Mouse (Mus musculus) heart, postnatal 0 days (tissue): ENCODE results near the gene Gpatch2. TPM values are rescaled to one million over a fixed set of nuclear protein-coding genes. Genes with fewer than 3 reads are reported as not detected.
A peak's percentile ranks its signal among the peaks of the same experiment; 100 is the strongest.

Source experiments
- ATAC-seq: fragments of 200-750 bp; cut with Nextera tagmentation; 2 replicates; pipeline ENCODE4 v1.8.0; 2017; ENCODE audit warnings: low read depth, moderate number of reproducible peaks, moderate library complexity; ENCODE audit not compliant: insufficient read depth
- DNase-seq: peaks from one replicate; pipeline ENCODE4 v3.0.0-alpha.2; 2016; ENCODE audit warnings: low spot score
- H3K27ac ChIP-seq: fragments of 300-500 bp; sonication (generic); 2 replicates; pipeline ENCODE4 v1.5.1; 2014; ENCODE audit warnings: low read depth, mild to moderate bottlenecking
- H3K27me3 ChIP-seq: fragments of 300-500 bp; sonication (generic); 2 replicates; pipeline ENCODE4 v1.6.1; 2014; ENCODE audit warnings: low read length, mixed read lengths; ENCODE audit not compliant: control insufficient read depth, insufficient read depth
- H3K36me3 ChIP-seq: fragments of 300-500 bp; sonication (generic); replicated peaks from 2 replicates; pipeline ENCODE4 v1.6.1; 2014; ENCODE audit warnings: low read length, mixed read lengths; ENCODE audit not compliant: control insufficient read depth, insufficient read depth
- H3K4me1 ChIP-seq: fragments of 300-500 bp; sonication (generic); 2 replicates; pipeline ENCODE4 v1.6.1; 2014; ENCODE audit warnings: antibody characterized with exemption; ENCODE audit not compliant: control insufficient read depth, insufficient read depth
- H3K4me2 ChIP-seq: fragments of 300-500 bp; sonication (generic); 2 replicates; pipeline ENCODE4 v1.6.1; 2014; ENCODE audit warnings: low read depth, mild to moderate bottlenecking, low read length, moderate library complexity
- H3K4me3 ChIP-seq: fragments of 300-500 bp; sonication (generic); 2 replicates; pipeline ENCODE4 v1.5.1; 2014; ENCODE audit warnings: low read depth, low read length
- H3K9ac ChIP-seq: fragments of 300-500 bp; sonication (generic); replicated peaks from 2 replicates; pipeline ENCODE4 v1.6.1; 2014; ENCODE audit warnings: low read depth, low read length, mixed read lengths
- H3K9me3 ChIP-seq: fragments of 300-500 bp; sonication (generic); replicated peaks from 2 replicates; pipeline ENCODE4 v1.6.1; 2016; ENCODE audit warnings: low read length; ENCODE audit not compliant: control insufficient read depth
- CTCF ChIP-seq: IDR thresholded peaks from 2 replicates; pipeline ENCODE4 v1.5.1; 2016; ENCODE audit warnings: antibody characterized with exemption, control low read depth, low read depth
- EP300 ChIP-seq: IDR thresholded peaks from 2 replicates; pipeline ENCODE4 v1.6.1; 2016; ENCODE audit warnings: antibody characterized with exemption, low read depth
- WGBS: fragments of 180-500 bp; shearing (Covaris S2); extraction: QIAGEN DNeasy Blood & Tissue Kit; methylation state at CpG from one replicate; pipeline ENCODE4 v1.1.7; 2014; 5-methylcytosine and 5-hydroxymethylcytosine counted together
- polyA plus RNA-seq: library from polyadenylated mRNA; unstranded; fragments of >200 nt; fragmentation: Nextera tagmentation; extraction: Ambion mirVana; gene quantifications from 2 replicates; pipeline ENCODE4 v1.2.1, GENCODE M21; 2015
- total RNA-seq: library from RNA; depleted of rRNA; stranded (reverse); fragments of >200 nt; gene quantifications from 2 replicates; pipeline ENCODE4 v1.2.3, GENCODE M21; 2014; ENCODE audit warnings: low replicate concordance

Gpatch2 gene
- total and polyA plus RNA-seq, 2 experiments from 2014 or later = 7.4 to 9.2 TPM

DNA sequence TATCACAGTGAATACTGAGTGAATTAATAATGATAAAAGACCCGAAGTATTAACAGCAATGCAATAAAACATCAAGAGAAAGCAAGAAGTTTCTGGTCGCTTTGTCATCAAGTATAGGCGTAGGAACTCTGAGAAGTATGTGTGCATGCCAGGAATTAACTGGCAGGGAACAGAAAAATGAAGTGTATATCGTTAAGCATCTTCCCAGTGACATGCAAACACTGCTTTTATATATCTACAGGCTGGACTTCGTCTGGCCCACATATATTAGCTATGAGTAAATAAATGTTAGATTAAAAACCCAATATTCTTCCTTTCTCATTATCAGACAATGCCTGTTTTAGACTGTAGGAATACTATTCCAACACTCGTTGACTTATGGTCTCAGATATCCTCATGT, 9.8 kb upstream of the Gpatch2 start:
- TF ChIP-seq EP300 (no peak), CTCF (no peak)
- ATAC-seq (no peak), DNase-seq (no peak)
- H3K27me3 ChIP-seq = no peaks in the 10 kb centered on the region
- no peak overlapping the region for H3K9ac ChIP-seq
- no peaks in the 10 kb centered on the region for H3K36me3 ChIP-seq
- H3K4me3 ChIP-seq = no peak overlapping the region
- no peak overlapping the region for H3K4me2 ChIP-seq
- H3K4me1 ChIP-seq = no peaks in the 10 kb centered on the region
- H3K27ac ChIP-seq = no peak overlapping the region
- no peaks in the 10 kb centered on the region for H3K9me3 ChIP-seq
- WGBS = 64% methylated on average over 6 of the region's 6 CpGs

DNA sequence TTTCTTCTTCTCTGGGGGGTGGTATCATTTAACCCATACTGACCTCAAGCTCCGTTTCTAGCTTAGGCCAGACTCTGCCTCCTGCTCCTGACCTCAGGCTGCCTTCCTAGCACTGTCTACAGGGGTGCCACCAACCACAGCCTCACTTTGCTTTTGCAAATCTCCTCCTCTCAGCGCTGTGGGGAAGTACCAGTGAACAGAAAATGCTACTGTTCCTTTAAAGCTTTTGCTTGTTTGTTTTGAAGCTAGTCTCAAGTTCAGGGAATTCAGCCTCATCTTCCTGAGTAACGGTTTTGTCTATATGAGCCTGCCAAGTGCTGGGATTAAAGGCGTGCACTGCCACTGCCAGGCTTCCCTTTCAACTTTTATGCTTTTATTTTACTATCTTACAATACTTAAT, 5.8 kb upstream of the Gpatch2 start:
- WGBS = 54% methylated on average over 4 of the region's 4 CpGs
- Histone ChIP-seq H3K27me3 (no peaks in the 10 kb centered on the region), H3K9ac (no peak overlapping the region), H3K36me3 (no peaks in the 10 kb centered on the region), H3K9me3 (no peaks in the 10 kb centered on the region), H3K4me3 (no peak overlapping the region), H3K27ac (no peak overlapping the region), H3K4me1 (no peaks in the 10 kb centered on the region), H3K4me2 (no peak overlapping the region)
- no peak for DNase-seq
- TF ChIP-seq EP300 (no peak), CTCF (no peak)
- ATAC-seq = no peak

DNA sequence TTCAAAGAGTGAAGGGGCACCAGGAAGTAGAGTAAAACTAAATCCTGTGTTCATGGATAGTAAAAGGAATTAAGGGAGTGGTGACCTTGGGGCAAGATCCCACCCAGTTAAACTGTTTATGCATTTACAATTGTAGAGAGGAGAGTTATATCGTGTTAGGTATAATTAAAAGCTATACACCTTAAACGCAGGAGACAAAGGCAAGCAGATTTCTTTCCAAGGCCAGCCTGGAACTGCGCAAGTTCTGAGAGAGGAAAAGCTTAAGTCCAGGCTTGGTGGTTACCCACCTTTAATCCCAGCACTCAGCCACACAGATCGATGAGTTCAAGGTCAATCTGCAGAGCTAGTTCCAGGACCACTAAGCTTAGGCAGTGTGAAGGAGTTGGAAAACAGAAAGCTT, 4.6 kb upstream of the Gpatch2 start:
- H3K4me2 ChIP-seq = no peak overlapping the region
- TF ChIP-seq CTCF (no peak), EP300 (no peak)
- no peak overlapping the region for H3K9ac ChIP-seq
- 82% methylated on average over 4 of the region's 4 CpGs for WGBS
- H3K4me1 ChIP-seq = no peaks in the 10 kb centered on the region
- no peaks in the 10 kb centered on the region for H3K27me3 ChIP-seq
- H3K4me3 ChIP-seq = no peak overlapping the region
- ATAC-seq (no peak), DNase-seq (no peak)
- H3K9me3 ChIP-seq = no peaks in the 10 kb centered on the region
- no peaks in the 10 kb centered on the region for H3K36me3 ChIP-seq
- no peak overlapping the region for H3K27ac ChIP-seq

DNA sequence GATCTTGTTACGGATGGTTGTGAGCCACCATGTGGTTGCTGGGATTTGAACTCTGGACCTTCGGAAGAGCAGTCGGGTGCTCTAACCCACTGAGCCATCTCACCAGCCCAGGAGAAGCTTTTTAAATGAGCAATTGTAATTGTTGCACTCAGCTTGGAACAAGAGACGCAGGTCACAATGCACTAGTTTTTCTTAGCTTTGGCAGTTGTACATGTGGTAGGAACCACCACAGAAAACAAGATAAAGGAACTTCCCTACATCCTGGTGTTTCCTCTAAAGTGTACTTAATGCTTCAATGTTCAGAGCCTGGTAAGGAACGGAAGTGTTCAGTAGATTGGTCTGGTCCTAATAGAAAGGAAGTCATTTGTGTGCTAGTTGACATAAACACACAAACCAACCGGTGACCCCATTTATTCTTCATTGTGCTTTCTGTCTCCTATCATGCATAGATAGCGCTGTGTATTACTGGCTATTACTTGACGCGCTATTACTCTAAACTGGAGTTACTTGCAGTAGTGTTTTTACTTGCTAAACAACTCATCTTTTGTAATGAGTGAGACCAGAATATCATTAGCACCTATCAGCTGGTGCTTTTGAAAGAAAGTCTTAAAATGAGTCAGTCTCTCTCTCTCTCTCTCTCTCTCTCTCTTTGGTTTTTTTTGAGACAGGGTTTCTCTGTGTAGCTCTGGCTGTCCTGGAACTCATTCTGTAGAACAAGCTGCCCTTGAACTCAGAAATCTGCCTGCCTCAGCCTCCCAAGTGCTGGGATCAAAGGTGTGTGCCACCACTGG, 1.5 kb downstream of the Gpatch2 start:
- Histone ChIP-seq H3K9ac (no peak overlapping the region), H3K27me3 (no peaks in the 10 kb centered on the region), H3K4me3 (no peak overlapping the region), H3K4me1 (no peaks in the 10 kb centered on the region), H3K36me3 (no peaks in the 10 kb centered on the region), H3K27ac (no peak overlapping the region), H3K4me2 (no peak overlapping the region), H3K9me3 (no peaks in the 10 kb centered on the region)
- ATAC-seq (no peak), DNase-seq (peak; percentile 5)
- TF ChIP-seq CTCF = no peak
- TF ChIP-seq EP300 = no peak
- WGBS = 90% methylated on average over 9 of the region's 9 CpGs

DNA sequence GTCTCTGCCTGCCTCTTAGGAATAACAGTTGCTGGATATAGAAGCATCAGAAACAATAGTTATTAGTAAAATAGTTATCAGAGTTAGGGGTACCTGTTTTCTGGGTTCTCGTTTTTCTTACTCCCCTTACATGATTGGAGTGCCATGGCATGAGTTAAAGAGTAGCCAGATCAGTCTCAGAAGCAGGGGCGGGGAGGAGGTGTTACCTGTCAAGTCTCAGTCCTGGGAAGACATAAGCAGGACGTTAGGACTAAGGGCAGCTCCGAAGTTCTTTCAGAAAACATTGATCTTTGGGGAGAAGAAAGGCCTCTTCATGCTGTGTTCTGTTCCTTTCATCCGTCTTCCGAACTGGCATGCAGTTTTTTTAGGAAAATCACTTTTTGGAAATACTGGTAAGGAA, 5.4 kb downstream of the Gpatch2 start:
- DNase-seq (no peak), ATAC-seq (no peak)
- H3K27me3 ChIP-seq = no peaks in the 10 kb centered on the region
- H3K4me1 ChIP-seq = no peaks in the 10 kb centered on the region
- WGBS = 71% methylated on average over 6 of the region's 6 CpGs
- H3K9ac ChIP-seq = no peak overlapping the region
- no peak overlapping the region for H3K4me2 ChIP-seq
- TF ChIP-seq CTCF (no peak), EP300 (no peak)
- H3K4me3 ChIP-seq = no peak overlapping the region
- H3K9me3 ChIP-seq = no peaks in the 10 kb centered on the region
- H3K27ac ChIP-seq = no peak overlapping the region
- H3K36me3 ChIP-seq = 0 out of 2 replicates have a peak, but pooled peaks cover 3% of the 10 kb centered on the region
